Mouse (Mus musculus) heart, postnatal 0 days (tissue): Measurements from ENCODE around the gene C5ar1.

ENCODE experiments used
- CTCF ChIP-seq: IDR thresholded peaks from 2 replicates; pipeline ENCODE4 v1.5.1; 2016; ENCODE audit warnings: antibody characterized with exemption, control low read depth, low read depth
- EP300 ChIP-seq: IDR thresholded peaks from 2 replicates; pipeline ENCODE4 v1.6.1; 2016; ENCODE audit warnings: antibody characterized with exemption, low read depth

- no peak for TF ChIP-seq CTCF
- TF ChIP-seq EP300: no peak
Measured at GRCm38 (mm10) chr7:16273766-16274140, 14.4 kb upstream of the C5ar1 start.
